Mouse (Mus musculus) limb, embryonic 13.5 days (tissue): ENCODE results near the gene Tarbp1. TPM values are rescaled to one million over a fixed set of nuclear protein-coding genes. Genes with fewer than 3 reads are reported as not detected.

Experiments
- ATAC-seq: fragments of 200-750 bp; cut with Nextera tagmentation; 2 replicates; pipeline ENCODE4 v1.8.0; 2017; ENCODE audit warnings: low read depth, moderate number of reproducible peaks, moderate TSS enrichment; ENCODE audit not compliant: low FRiP score
- H3K27ac ChIP-seq: fragments of 300-500 bp; sonication (generic); 2 replicates; pipeline ENCODE4 v1.5.1; 2015; ENCODE audit warnings: inconsistent platforms, mild to moderate bottlenecking, moderate library complexity
- H3K27me3 ChIP-seq: fragments of 300-500 bp; sonication (generic); 2 replicates; pipeline ENCODE4 v1.6.1; 2015; ENCODE audit warnings: mild to moderate bottlenecking, inconsistent platforms
- H3K36me3 ChIP-seq: fragments of 300-500 bp; sonication (generic); 2 replicates; pipeline ENCODE4 v1.6.1; 2015; ENCODE audit warnings: inconsistent platforms, mild to moderate bottlenecking, moderate library complexity
- H3K4me1 ChIP-seq: fragments of 300-500 bp; sonication (generic); 2 replicates; pipeline ENCODE4 v1.6.1; 2015; ENCODE audit warnings: inconsistent platforms
- H3K4me2 ChIP-seq: fragments of 300-500 bp; sonication (generic); replicated peaks from 2 replicates; pipeline ENCODE4 v1.6.1; 2015; ENCODE audit warnings: inconsistent platforms, mild to moderate bottlenecking, moderate library complexity
- H3K4me3 ChIP-seq: fragments of 300-500 bp; sonication (generic); 2 replicates; pipeline ENCODE4 v1.5.1; 2015; ENCODE audit warnings: moderate library complexity, mild to moderate bottlenecking, inconsistent platforms
- H3K9ac ChIP-seq: fragments of 300-500 bp; sonication (generic); 2 replicates; pipeline ENCODE4 v1.6.1; 2015; ENCODE audit warnings: mild to moderate bottlenecking, inconsistent platforms
- H3K9me3 ChIP-seq: fragments of 300-500 bp; sonication (generic); 2 replicates; pipeline ENCODE4 v1.6.1; 2016; ENCODE audit warnings: inconsistent platforms
- WGBS: fragments of 180-500 bp; shearing (Covaris S2); methylation state at CpG from one replicate; pipeline ENCODE4 v1.1.7; 2015; 5-methylcytosine and 5-hydroxymethylcytosine counted together
- polyA plus RNA-seq: library from polyadenylated mRNA; unstranded; fragments of >200 nt; fragmentation: Nextera tagmentation; extraction: Ambion mirVana; gene quantifications from 2 replicates; pipeline ENCODE4 v1.2.1, GENCODE M21; 2015

The Tarbp1 gene
- 2.0 and 2.2 TPM in 2 replicates for polyA plus RNA-seq

DNA sequence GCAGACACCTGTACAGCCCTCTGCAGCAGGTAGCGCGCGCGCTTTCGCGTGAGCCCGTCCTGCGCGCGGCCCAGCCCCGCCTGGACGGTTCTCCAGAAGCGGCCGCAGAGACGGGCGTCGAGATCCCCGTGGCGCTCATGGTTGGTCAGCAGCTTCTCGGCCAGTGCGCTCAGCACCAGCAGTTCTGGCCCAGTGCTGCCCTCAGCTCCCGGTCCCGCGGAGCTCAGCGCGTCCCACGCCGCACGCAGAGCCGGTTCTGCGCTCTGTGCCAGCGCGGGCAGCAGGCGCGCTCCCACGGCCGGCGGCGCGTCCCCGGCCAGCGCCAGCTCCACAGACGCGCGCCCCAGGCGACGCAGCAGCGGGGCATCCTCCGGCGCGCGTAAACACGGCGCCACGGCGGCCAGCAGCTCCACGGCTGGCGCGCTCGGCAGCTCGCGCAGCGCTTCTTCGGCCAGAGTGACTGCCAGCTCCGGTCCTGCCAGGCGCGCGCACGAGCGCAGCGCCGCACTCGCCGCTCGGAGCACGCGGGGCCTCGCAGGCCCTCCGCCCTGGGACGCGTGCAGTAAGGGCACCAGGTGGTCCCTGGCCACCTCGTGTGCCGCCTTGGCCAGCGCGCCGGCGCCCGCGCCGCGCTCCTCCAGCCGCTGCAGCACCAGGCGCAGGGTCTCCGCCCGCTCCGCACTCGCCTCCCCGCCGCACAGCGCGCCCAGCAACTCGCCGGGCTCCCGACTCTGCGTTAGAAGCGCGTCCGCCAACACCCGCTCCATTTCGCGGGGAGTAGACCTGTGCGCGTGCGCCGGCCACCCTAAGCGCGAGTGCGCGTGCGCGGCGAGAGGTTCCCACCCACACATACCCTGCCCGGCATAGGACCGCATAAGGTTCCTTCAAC is at the start of gene Tarbp1:
TSS of gene Tarbp1 (minus strand) at position 767 of the 889 bp plus-strand sequence.
- H3K36me3 ChIP-seq: peaks cover 13% of the 10 kb centered on the region
- H3K4me2 ChIP-seq: peak within 1 kb of the TSS; percentile 89
- peaks cover 14% of the 10 kb centered on the region for H3K4me1 ChIP-seq
- under 1% methylated on average over 93 of the region's 124 CpGs for WGBS
- peaks cover 18% of the 10 kb centered on the region for H3K27me3 ChIP-seq
- H3K27ac ChIP-seq: peak within 1 kb of the TSS; percentile 83
- no peaks in the 10 kb centered on the region for H3K9me3 ChIP-seq
- peak within 1 kb of the TSS; percentile 76 for H3K9ac ChIP-seq
- peak within 1 kb of the TSS; percentile 80 for H3K4me3 ChIP-seq
- ATAC-seq: peak; percentile 94

DNA sequence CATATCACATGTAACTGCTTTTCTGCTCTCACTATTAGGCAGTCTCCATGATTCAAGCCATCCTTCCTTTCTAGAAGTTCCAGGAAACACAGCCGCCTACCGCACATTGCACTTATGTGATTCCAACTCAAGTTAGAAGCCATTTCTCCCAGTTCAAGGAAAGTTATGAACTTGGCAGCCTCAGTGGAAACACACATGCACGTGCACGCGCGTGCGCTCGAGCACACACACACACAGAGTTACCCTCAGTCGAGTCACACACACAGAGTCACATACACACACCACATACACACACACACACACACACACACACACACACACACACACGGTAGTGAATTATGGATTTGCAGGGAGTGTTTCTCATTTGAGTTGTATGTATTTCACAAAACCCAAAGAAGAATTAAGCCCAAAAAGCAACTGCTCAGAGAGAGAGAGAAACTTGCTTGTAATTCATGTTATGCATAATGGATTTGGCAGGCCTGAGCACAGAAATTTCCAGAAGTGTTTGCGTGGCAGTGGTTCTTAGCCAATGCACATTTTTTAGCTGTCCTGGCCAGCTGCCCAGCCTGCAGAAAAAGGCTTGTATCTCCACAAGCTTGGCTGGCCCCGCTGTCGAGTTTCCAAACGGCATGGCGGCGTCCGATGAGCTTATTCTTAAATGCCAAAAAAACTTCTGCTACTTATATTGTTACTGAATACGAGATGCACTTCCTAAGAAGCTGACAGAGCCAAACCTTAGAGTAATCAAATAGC is 49.5 kb upstream of the Tarbp1 start:
- Histone ChIP-seq H3K4me1 (peaks cover 27% of the 10 kb centered on the region), H3K27ac (peak overlapping the region; percentile 89), H3K27me3 (no peaks in the 10 kb centered on the region), H3K4me3 (no peak overlapping the region), H3K9me3 (no peaks in the 10 kb centered on the region), H3K4me2 (0 out of 2 replicates have a peak overlapping the region, but pooled peaks have one; percentile 3), H3K9ac (no peak overlapping the region), H3K36me3 (no peaks in the 10 kb centered on the region)
- peak; percentile 57; the same call in 1 of the 2 replicates for ATAC-seq
- 50% methylated on average over 18 of the region's 18 CpGs for WGBS

DNA sequence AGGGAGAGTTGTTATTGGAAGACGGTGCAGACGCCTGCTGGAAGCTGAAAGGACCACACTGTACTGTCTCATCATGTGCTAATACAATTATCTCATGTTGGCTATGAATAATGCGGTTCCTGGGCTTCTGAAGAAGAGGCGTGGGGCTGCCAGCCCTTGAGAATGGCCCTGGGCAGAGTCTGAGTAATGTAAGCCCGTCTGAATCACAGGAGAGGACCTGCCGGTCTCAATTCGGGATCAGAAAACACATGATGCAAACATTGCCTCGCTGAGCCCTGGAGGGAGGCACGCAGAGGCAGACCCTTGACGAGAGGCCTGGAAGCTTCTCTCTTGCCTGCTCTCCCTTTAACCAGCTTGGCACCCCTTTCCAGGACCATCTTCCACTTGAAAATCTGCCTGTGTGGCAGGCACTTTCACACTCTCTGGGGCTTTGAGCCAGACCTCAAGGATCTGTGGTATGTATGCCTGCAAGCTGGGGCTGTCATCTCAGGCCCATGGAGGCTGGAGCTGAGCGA is 48.3 kb upstream of the Tarbp1 start:
- peak overlapping the region; percentile 89 for H3K27ac ChIP-seq
- WGBS: 72% methylated on average over 11 of the region's 11 CpGs
- ATAC-seq: no peak

GRCm38 (mm10) chr8:126519447-126519975 is 44.6 kb upstream of the Tarbp1 start:
- ATAC-seq: no peak
- Histone ChIP-seq H3K9me3 (no peaks in the 10 kb centered on the region), H3K9ac (no peak overlapping the region), H3K4me1 (peaks cover 30% of the 10 kb centered on the region), H3K27me3 (no peaks in the 10 kb centered on the region), H3K27ac (no peak overlapping the region), H3K4me3 (no peak overlapping the region), H3K4me2 (no peak overlapping the region), H3K36me3 (no peaks in the 10 kb centered on the region)
- WGBS: 90% methylated on average over 4 of the region's 4 CpGs

More for the DNA sequence above, 48.3 kb upstream of the Tarbp1 start:
- H3K4me3 ChIP-seq: no peak overlapping the region
- H3K4me2 ChIP-seq: no peak overlapping the region
- H3K27me3 ChIP-seq: no peaks in the 10 kb centered on the region
- H3K9ac ChIP-seq: no peak overlapping the region
- H3K4me1 ChIP-seq: peaks cover 21% of the 10 kb centered on the region
- H3K36me3 ChIP-seq: no peaks in the 10 kb centered on the region
- H3K9me3 ChIP-seq: no peaks in the 10 kb centered on the region

DNA sequence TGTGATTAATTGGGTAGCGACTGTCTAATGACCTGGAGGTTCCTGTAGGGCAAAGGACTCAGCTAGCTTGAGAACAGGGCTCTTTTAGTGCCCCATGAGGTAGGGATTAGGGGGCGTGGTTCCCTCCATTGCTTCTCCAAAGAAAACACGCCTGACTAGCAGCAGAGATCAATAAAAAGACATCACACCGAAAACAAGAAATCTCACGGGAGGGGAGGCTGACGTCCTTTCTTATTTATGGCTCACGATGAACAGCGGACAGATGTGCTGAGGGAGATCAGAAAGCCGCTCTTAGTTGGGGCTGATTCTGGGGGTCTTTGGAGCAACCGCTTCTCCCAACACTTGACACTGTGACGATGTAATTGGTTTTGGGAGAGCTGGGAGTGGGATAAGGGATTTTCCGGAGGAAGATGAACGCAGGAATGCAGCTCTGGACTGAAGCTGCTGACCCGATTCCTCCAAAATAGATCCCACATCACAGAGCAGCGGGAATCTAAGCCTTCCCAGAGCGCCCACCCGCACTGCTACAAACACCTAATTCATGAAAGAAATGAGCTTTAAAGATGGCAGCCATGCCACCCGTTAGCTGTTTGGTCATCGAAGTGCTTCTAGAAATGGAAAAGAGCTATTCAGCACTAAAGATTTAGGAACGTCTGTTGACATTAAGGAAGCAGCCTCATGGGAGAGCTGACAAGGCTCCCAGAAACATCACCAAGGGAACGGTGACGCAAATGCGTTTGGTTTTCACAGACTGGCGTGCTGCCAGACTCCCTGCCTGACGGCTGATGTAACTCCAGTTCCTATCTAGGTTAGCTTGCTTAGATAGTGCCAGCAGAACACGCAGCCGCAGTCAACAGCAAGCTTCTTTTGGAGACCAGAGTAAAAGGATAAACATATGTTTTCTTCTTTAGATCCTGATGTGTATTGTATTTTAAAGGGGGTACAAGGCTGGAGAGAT is 42.0 kb upstream of the Tarbp1 start:
- Histone ChIP-seq H3K4me2 (peak overlapping the region; percentile 59), H3K27me3 (no peaks in the 10 kb centered on the region), H3K36me3 (no peaks in the 10 kb centered on the region), H3K9me3 (no peaks in the 10 kb centered on the region), H3K27ac (peak overlapping the region; percentile 61; the same call in 1 of the 2 replicates), H3K4me1 (peaks cover 17% of the 10 kb centered on the region), H3K9ac (peak overlapping the region; percentile 39; the same call in 1 of the 2 replicates), H3K4me3 (peak overlapping the region; percentile 22)
- peak; percentile 55; the same call in 1 of the 2 replicates for ATAC-seq
- WGBS: 13% methylated on average over 27 of the region's 27 CpGs

- Histone ChIP-seq H3K4me3 (no peak overlapping the region), H3K27me3 (no peaks in the 10 kb centered on the region), H3K36me3 (no peaks in the 10 kb centered on the region), H3K4me2 (no peak overlapping the region), H3K9me3 (no peaks in the 10 kb centered on the region), H3K9ac (no peak overlapping the region), H3K27ac (no peak overlapping the region), H3K4me1 (peaks cover 17% of the 10 kb centered on the region)
- ATAC-seq: no peak
- 75% methylated on average over 10 of the region's 10 CpGs for WGBS
Measured at GRCm38 (mm10) chr8:126514011-126514964, 39.4 kb upstream of the Tarbp1 start.

- Histone ChIP-seq H3K4me3 (no peak overlapping the region), H3K27me3 (no peaks in the 10 kb centered on the region), H3K27ac (no peak overlapping the region), H3K4me1 (no peaks in the 10 kb centered on the region), H3K9ac (no peak overlapping the region), H3K9me3 (no peaks in the 10 kb centered on the region), H3K4me2 (no peak overlapping the region), H3K36me3 (no peaks in the 10 kb centered on the region)
- ATAC-seq: no peak
- 85% methylated on average over 3 of the region's 3 CpGs for WGBS
Measured at GRCm38 (mm10) chr8:126510866-126511265, 36.0 kb upstream of the Tarbp1 start.

DNA sequence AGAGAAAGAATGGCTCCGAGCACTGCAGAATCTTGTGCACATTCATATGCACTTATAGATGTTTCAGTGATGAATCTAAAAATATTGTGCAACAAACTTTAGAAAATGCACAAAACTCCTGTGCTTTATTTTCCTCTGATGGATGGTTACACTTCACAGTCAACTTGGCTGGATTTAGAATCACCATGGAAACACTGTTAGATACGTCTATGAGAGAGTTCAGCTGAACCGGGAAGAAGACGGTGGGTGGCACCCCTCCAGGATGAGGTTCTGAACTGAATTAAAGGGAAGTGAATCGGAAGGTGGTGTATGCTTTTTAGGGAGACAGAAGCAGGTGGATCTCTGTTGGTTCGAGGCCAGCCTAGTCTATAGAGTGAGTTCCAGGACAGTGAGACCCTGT is 34.8 kb upstream of the Tarbp1 start:
- Histone ChIP-seq H3K27me3 (no peaks in the 10 kb centered on the region), H3K9ac (no peak overlapping the region), H3K4me1 (no peaks in the 10 kb centered on the region), H3K4me3 (no peak overlapping the region), H3K4me2 (no peak overlapping the region), H3K36me3 (no peaks in the 10 kb centered on the region), H3K27ac (no peak overlapping the region), H3K9me3 (no peaks in the 10 kb centered on the region)
- ATAC-seq: no peak
- WGBS: 82% methylated on average over 6 of the region's 6 CpGs

GRCm38 (mm10) chr8:126508871-126509586 is 34.2 kb upstream of the Tarbp1 start:
- WGBS: 84% methylated on average over 8 of the region's 8 CpGs
- no peaks in the 10 kb centered on the region for H3K9me3 ChIP-seq
- H3K27ac ChIP-seq: no peak overlapping the region
- H3K9ac ChIP-seq: no peak overlapping the region
- H3K4me1 ChIP-seq: no peaks in the 10 kb centered on the region
- H3K4me3 ChIP-seq: no peak overlapping the region
- H3K36me3 ChIP-seq: no peaks in the 10 kb centered on the region
- H3K4me2 ChIP-seq: no peak overlapping the region
- H3K27me3 ChIP-seq: no peaks in the 10 kb centered on the region
- no peak for ATAC-seq

DNA sequence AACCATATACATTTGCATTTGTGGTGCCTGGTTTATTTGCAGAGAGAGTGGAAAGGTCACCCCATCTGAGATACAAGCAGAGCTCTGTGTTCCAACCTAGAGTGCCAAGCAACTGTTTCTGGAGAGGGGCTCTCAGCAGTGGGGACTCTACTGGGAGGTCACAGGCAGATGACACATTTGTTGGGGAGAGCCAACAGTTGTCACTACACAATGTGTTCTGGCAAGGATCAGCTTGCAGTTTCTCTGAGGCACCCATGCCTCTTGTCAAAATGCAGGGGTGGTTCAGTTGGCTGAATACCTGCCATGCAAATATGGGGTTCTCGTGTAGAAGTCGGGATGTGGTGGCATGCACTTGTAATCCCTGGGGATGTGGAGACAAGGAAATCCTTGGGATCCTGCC is 33.4 kb upstream of the Tarbp1 start:
- Histone ChIP-seq H3K4me3 (no peak overlapping the region), H3K4me1 (no peaks in the 10 kb centered on the region), H3K9ac (no peak overlapping the region), H3K27ac (no peak overlapping the region), H3K9me3 (no peaks in the 10 kb centered on the region), H3K36me3 (no peaks in the 10 kb centered on the region), H3K4me2 (no peak overlapping the region), H3K27me3 (no peaks in the 10 kb centered on the region)
- WGBS: 94% methylated on average over 2 of the region's 2 CpGs
- ATAC-seq: no peak
